ENCODE assay signal across 10 mouse cellular contexts in genomic region chr6:85856194-85856678, GRCm38 (mm10). TPM values are rescaled to one million over a fixed set of nuclear protein-coding genes. Genes with fewer than 3 reads are reported as not detected.
DNase-seq lines count a peak whose midpoint lies in the region; TF ChIP-seq lines count a peak whose summit lies in the region.
"Had no signal": no experiment of that assay in that cellular context is flagged by ENCODE, and none has a peak within 500 bp of the region (broad histone marks: within the 10 kb centered on the region; RNA-seq: fewer than 3 reads in every experiment).

No protein-coding gene starts in this region.

- peak; percentile 60 for DNase-seq in gastrocnemius, adult 2 months
- no peak for DNase-seq in gastrocnemius, postnatal 10 days
- peak; percentile 93 for DNase-seq in adrenal gland, postnatal 14 days
- DNase-seq in frontal cortex, postnatal 36 days (ENCODE audit: low spot score in 2 of 2): peak; percentile 57 to 75
- DNase-seq in kidney, postnatal 36 days: peak; percentile 78 to 81
- peak; percentile 31 for DNase-seq in lung, postnatal 14 days
- no peak for DNase-seq in c-Kit-positive CD71-positive TER-119-positive erythroid progenitor cells, embryonic 14.5 days (ENCODE audit: low spot score)
- DNase-seq in urinary bladder, postnatal 10 days (ENCODE audit: low spot score): no peak

- H3K4me3 ChIP-seq in gastrocnemius, adult 2 months: no peak overlapping the region
- H3K4me3 ChIP-seq: embryonic facial prominence, embryonic 12.5 days had no signal

- intact Hi-C loops in gastrocnemius, adult 2 months (cut with DNase I): no loop called here

- H3K27ac ChIP-seq in gastrocnemius, adult 2 months: no peak overlapping the region
- H3K27ac ChIP-seq: embryonic facial prominence, embryonic 12.5 days; macrophage had no signal

- no peak for TF ChIP-seq CTCF in gastrocnemius, adult 2 months (IDR thresholded peaks at IDR 0.05)

RNA-seq across cellular contexts. Expression of gene Nat8f2, which starts 12.7 kb away (rescaled TPM):
- total RNA-seq in gastrocnemius, adult 2 months (2021): not detected
- total RNA-seq in gastrocnemius, postnatal 10 days (2021): under 1 TPM; 0.35 to 0.36 TPM
- total RNA-seq in adrenal gland, postnatal 14 days (2021): 0.64 and 3.5 TPM in 2 replicates

RNA-seq across cellular contexts. Expression of gene Nat8, which starts 24.4 kb away (rescaled TPM):
- not detected for total RNA-seq in gastrocnemius, adult 2 months (2021)
- total RNA-seq in gastrocnemius, postnatal 10 days (2021): not detected
- 1.6 TPM in 2 replicates for total RNA-seq in adrenal gland, postnatal 14 days (2021)

RNA-seq across cellular contexts. Expression of gene Nat8f5, which starts 35.5 kb away (rescaled TPM):
- not detected for total RNA-seq in gastrocnemius, adult 2 months (2021)
- total RNA-seq in gastrocnemius, postnatal 10 days (2021): under 1 TPM in 1 of 2 experiments, not detected in 1; 0.23 TPM
- total RNA-seq in adrenal gland, postnatal 14 days (2021): 1.4 and 1.9 TPM in 2 replicates

RNA-seq across cellular contexts. Expression of gene Nat8f6, which starts 35.5 kb away (rescaled TPM):
- total RNA-seq in gastrocnemius, adult 2 months (2021): not detected
- under 1 TPM in 1 of 2 experiments, not detected in 1; 0.21 TPM for total RNA-seq in gastrocnemius, postnatal 10 days (2021)
- 0.41 and 0.45 TPM in 2 replicates for total RNA-seq in adrenal gland, postnatal 14 days (2021)

RNA-seq across cellular contexts. Expression of gene Nat8f4, which starts 48.4 kb away (rescaled TPM):
- under 1 TPM; 0.15 to 0.28 TPM for total RNA-seq in gastrocnemius, adult 2 months (2021)
- total RNA-seq in gastrocnemius, postnatal 10 days (2021): 1 to 10 TPM; 1.2 to 1.4 TPM
- 6.1 and 7.9 TPM in 2 replicates for total RNA-seq in adrenal gland, postnatal 14 days (2021)

Comparison
In these comparisons a context has a peak if more than half of its experiments do, and no peak if none do; other contexts are left out.
1. DNase-seq: peak in gastrocnemius, adult 2 months (single experiment), adrenal gland, postnatal 14 days (single experiment), frontal cortex, postnatal 36 days (2 of 2), kidney, postnatal 36 days (2 of 2) and lung, postnatal 14 days (single experiment); none in gastrocnemius, postnatal 10 days (single experiment), c-Kit-positive CD71-positive TER-119-positive erythroid progenitor cells, embryonic 14.5 days (single experiment) and urinary bladder, postnatal 10 days (single experiment).